Mouse (Mus musculus): ENCODE data around the gene Gspt1. TPM values are rescaled to one million over a fixed set of nuclear protein-coding genes. Genes with fewer than 3 reads are reported as not detected.
A peak's percentile ranks its signal among the peaks of the same experiment; 100 is the strongest.

The Gspt1 gene
- total and polyA plus RNA-seq, 3 experiments, result 84.4 to 547 (median 376) TPM

- Histone ChIP-seq H3K27ac (ENCODE audit: control insufficient read depth, low read depth, low read length) (no peak overlapping the region), H3K36me3 (ENCODE audit: control insufficient read depth in 1 of 2, insufficient read depth in 2 of 2, low read length in 2 of 2) (no peaks in the 10 kb centered on the region), H3K9me3 (replicated peaks; ENCODE audit: insufficient read depth, low read length) (no peaks in the 10 kb centered on the region), H3K4me1 (ENCODE audit: control insufficient read depth in 1 of 2, insufficient read depth in 2 of 2, low read length in 2 of 2) (no peaks in the 10 kb centered on the region), H3K79me2 (ENCODE audit: control insufficient read depth, insufficient read depth, low read length, poor library complexity) (no peaks in the 10 kb centered on the region), H3K27me3 (ENCODE audit: control insufficient read depth in 1 of 2, insufficient read depth in 2 of 2, low read length in 2 of 2) (no peaks in the 10 kb centered on the region), H3K9ac (ENCODE audit: control insufficient read depth, low read depth, low read length, poor library complexity, severe bottlenecking) (no peak overlapping the region), H3K4me3 (ENCODE audit: control insufficient read depth in 1 of 2, insufficient read depth in 1 of 2, low read depth in 2 of 2, low read length in 2 of 2) (no peak overlapping the region)
- no peak for TF ChIP-seq RAD21 (IDR thresholded peaks at IDR 0.05; ENCODE audit: low read depth, low read length)
- peak; percentile 58; the same call in 1 of the 2 replicates for TF ChIP-seq ETS1 (IDR thresholded peaks at IDR 0.05; ENCODE audit: low read depth, low read length)
- no peak for DNase-seq (ENCODE audit: low read depth, low spot score)
These were observed 24.7 kb upstream of the Gspt1 start for GRCm38 (mm10) chr16:11278778-11279177.

- Histone ChIP-seq H3K9ac (ENCODE audit: control insufficient read depth, low read depth, low read length, poor library complexity, severe bottlenecking) (no peak overlapping the region), H3K4me1 (ENCODE audit: control insufficient read depth in 1 of 2, insufficient read depth in 2 of 2, low read length in 2 of 2) (no peaks in the 10 kb centered on the region), H3K9me3 (replicated peaks; ENCODE audit: insufficient read depth, low read length) (no peaks in the 10 kb centered on the region), H3K4me3 (ENCODE audit: control insufficient read depth in 1 of 2, insufficient read depth in 1 of 2, low read depth in 2 of 2, low read length in 2 of 2) (no peak overlapping the region), H3K36me3 (ENCODE audit: control insufficient read depth in 1 of 2, insufficient read depth in 2 of 2, low read length in 2 of 2) (no peaks in the 10 kb centered on the region), H3K27me3 (ENCODE audit: control insufficient read depth in 1 of 2, insufficient read depth in 2 of 2, low read length in 2 of 2) (no peaks in the 10 kb centered on the region), H3K27ac (ENCODE audit: control insufficient read depth, low read depth, low read length) (no peak overlapping the region), H3K79me2 (ENCODE audit: control insufficient read depth, insufficient read depth, low read length, poor library complexity) (no peaks in the 10 kb centered on the region)
- no peak for DNase-seq (ENCODE audit: low read depth, low spot score)
- TF ChIP-seq SMC3 (IDR thresholded peaks at IDR 0.05; ENCODE audit: low read depth, low read length) (no peak), BHLHE40 (IDR thresholded peaks at IDR 0.05; ENCODE audit: borderline replicate concordance, low read depth, low read length) (no peak), TAL1 (IDR thresholded peaks at IDR 0.05; ENCODE audit: low read length) (no peak), NELFE (IDR thresholded peaks at IDR 0.05; ENCODE audit: low read depth, low read length) (no peak), RCOR1 (IDR thresholded peaks at IDR 0.05; ENCODE audit: low read depth, low read length) (no peak), ZKSCAN1 (IDR thresholded peaks at IDR 0.05; ENCODE audit: low read depth, low read length) (no peak), ZMIZ1 (IDR thresholded peaks at IDR 0.05; ENCODE audit: low read depth, low read length) (no peak), E2F4 (IDR thresholded peaks at IDR 0.05; ENCODE audit: borderline replicate concordance, low read depth, low read length) (no peak), CHD2 (IDR thresholded peaks at IDR 0.05; ENCODE audit: low read length) (no peak), NRF1 (IDR thresholded peaks at IDR 0.05; ENCODE audit: insufficient read depth, low read depth, low read length, poor library complexity, severe bottlenecking) (no peak), MAFK (IDR thresholded peaks at IDR 0.05; ENCODE audit: borderline replicate concordance, low read depth, low read length) (no peak)
These were observed 22.8 kb upstream of the Gspt1 start for GRCm38 (mm10) chr16:11276888-11277287.

GRCm38 (mm10) chr16:11271073-11271472, 16.9 kb upstream of the Gspt1 start:
- Histone ChIP-seq H3K36me3 (ENCODE audit: control insufficient read depth in 1 of 2, insufficient read depth in 2 of 2, low read length in 2 of 2) (peaks cover 0 to 10% of the 10 kb centered on the region in 2 experiments; a peak in 2 of 4 replicates), H3K27me3 (ENCODE audit: control insufficient read depth in 1 of 2, insufficient read depth in 2 of 2, low read length in 2 of 2) (no peaks in the 10 kb centered on the region), H3K9me3 (replicated peaks; ENCODE audit: insufficient read depth, low read length) (no peaks in the 10 kb centered on the region), H3K4me3 (ENCODE audit: control insufficient read depth in 1 of 2, insufficient read depth in 1 of 2, low read depth in 2 of 2, low read length in 2 of 2) (no peak overlapping the region), H3K27ac (ENCODE audit: control insufficient read depth, low read depth, low read length) (peak overlapping the region; percentile 30), H3K79me2 (ENCODE audit: control insufficient read depth, insufficient read depth, low read length, poor library complexity) (no peaks in the 10 kb centered on the region), H3K4me1 (ENCODE audit: control insufficient read depth in 1 of 2, insufficient read depth in 2 of 2, low read length in 2 of 2) (peaks cover 7 to 10% of the 10 kb centered on the region in 2 experiments), H3K9ac (ENCODE audit: control insufficient read depth, low read depth, low read length, poor library complexity, severe bottlenecking) (peak overlapping the region; percentile 46)
- TF ChIP-seq BHLHE40 (IDR thresholded peaks at IDR 0.05; ENCODE audit: borderline replicate concordance, low read depth, low read length) (no peak), CTCF (IDR thresholded peaks at IDR 0.05 in 2 of 3, conservative IDR thresholded peaks at IDR 0.05 in 1 of 3; ENCODE audit: control insufficient read depth in 1 of 3, insufficient read depth in 1 of 3, low read depth in 2 of 3, low read length in 3 of 3, poor library complexity in 1 of 3, severe bottlenecking in 1 of 3) (no peak), MAZ (IDR thresholded peaks at IDR 0.05; ENCODE audit: low read depth, low read length) (no peak), RCOR1 (IDR thresholded peaks at IDR 0.05; ENCODE audit: low read depth, low read length) (no peak), RAD21 (IDR thresholded peaks at IDR 0.05; ENCODE audit: low read depth, low read length) (no peak), CHD2 (IDR thresholded peaks at IDR 0.05; ENCODE audit: low read length) (no peak), ZKSCAN1 (IDR thresholded peaks at IDR 0.05; ENCODE audit: low read depth, low read length) (no peak), POLR2AphosphoS5 (IDR thresholded peaks at IDR 0.05; ENCODE audit: borderline replicate concordance, low read depth, low read length) (no peak), MXI1 (IDR thresholded peaks at IDR 0.05; ENCODE audit: low read depth, low read length) (no peak), HCFC1 (IDR thresholded peaks at IDR 0.05; ENCODE audit: low read depth, low read length) (no peak), KAT2A (conservative IDR thresholded peaks at IDR 0.05; ENCODE audit: low read depth, low read length) (no peak), ZC3H11A (IDR thresholded peaks at IDR 0.05; ENCODE audit: low read depth, low read length) (no peak), ELF1 (IDR thresholded peaks at IDR 0.05; ENCODE audit: low read depth, low read length) (no peak), GATA1 (IDR thresholded peaks at IDR 0.05; ENCODE audit: low read depth, low read length) (no peak), JUND (IDR thresholded peaks at IDR 0.05; ENCODE audit: low read depth, low read length) (no peak), GABPA (IDR thresholded peaks at IDR 0.05; ENCODE audit: low read depth, low read length) (no peak)
- no peak for DNase-seq (ENCODE audit: low read depth, low spot score)

Data from MEL (cell line).